Mouse (Mus musculus): ENCODE measurements at regions not wholly inside any gene's neighbourhood (a gene's known extent, or its start where the extent isn't known, plus 50 kb on each side); places are given as distances from the start of the nearest gene placed in this dataset.

- H3K36me3 ChIP-seq (ENCODE audit: control insufficient read depth, insufficient read depth): no peaks in the 10 kb centered on the region
- H3K27ac ChIP-seq (ENCODE audit: low read depth, low read length): no peak overlapping the region
- no peak for ATAC-seq
- WGBS: 41% methylated on average over 6 of the region's 6 CpGs
- no peak overlapping the region for H3K4me3 ChIP-seq (ENCODE audit: low read depth, low read length)
- no peaks in the 10 kb centered on the region for H3K9me3 ChIP-seq (ENCODE audit: control insufficient read depth)
- H3K9ac ChIP-seq (ENCODE audit: low read depth, low read length): no peak overlapping the region
- H3K27me3 ChIP-seq (replicated peaks; ENCODE audit: control insufficient read depth, insufficient read depth, low read length): no peaks in the 10 kb centered on the region
- no peak overlapping the region for H3K4me2 ChIP-seq (replicated peaks; ENCODE audit: low read depth)
- no peak for TF ChIP-seq CTCF (IDR thresholded peaks at IDR 0.05; ENCODE audit: low read depth)
- no peaks in the 10 kb centered on the region for H3K4me1 ChIP-seq (replicated peaks; ENCODE audit: control insufficient read depth, insufficient read depth, low read length)
Measured at GRCm38 (mm10) chr3:8731398-8731797, 878.5 kb downstream of the Zfp704 start.

GRCm38 (mm10) chr3:8721628-8722594 is 888.0 kb downstream of the Zfp704 start:
- WGBS: 62% methylated on average over 4 of the region's 4 CpGs
- no peak overlapping the region for H3K4me2 ChIP-seq (replicated peaks; ENCODE audit: low read depth)
- H3K27ac ChIP-seq (ENCODE audit: low read depth, low read length): no peak overlapping the region
- H3K27me3 ChIP-seq (replicated peaks; ENCODE audit: control insufficient read depth, insufficient read depth, low read length): no peaks in the 10 kb centered on the region
- no peaks in the 10 kb centered on the region for H3K9me3 ChIP-seq (ENCODE audit: control insufficient read depth)
- no peak overlapping the region for H3K9ac ChIP-seq (ENCODE audit: low read depth, low read length)
- no peaks in the 10 kb centered on the region for H3K36me3 ChIP-seq (ENCODE audit: control insufficient read depth, insufficient read depth)
- H3K4me1 ChIP-seq (replicated peaks; ENCODE audit: control insufficient read depth, insufficient read depth, low read length): no peaks in the 10 kb centered on the region
- no peak overlapping the region for H3K4me3 ChIP-seq (ENCODE audit: low read depth, low read length)
- TF ChIP-seq CTCF (IDR thresholded peaks at IDR 0.05; ENCODE audit: low read depth): no peak
- no peak for ATAC-seq

- no peak for TF ChIP-seq CTCF (IDR thresholded peaks at IDR 0.05; ENCODE audit: low read depth)
- H3K9me3 ChIP-seq (ENCODE audit: control insufficient read depth): no peaks in the 10 kb centered on the region
- ATAC-seq: no peak
- H3K27ac ChIP-seq (ENCODE audit: low read depth, low read length): no peak overlapping the region
- H3K4me3 ChIP-seq (ENCODE audit: low read depth, low read length): no peak overlapping the region
- H3K36me3 ChIP-seq (ENCODE audit: control insufficient read depth, insufficient read depth): no peaks in the 10 kb centered on the region
- no peak overlapping the region for H3K9ac ChIP-seq (ENCODE audit: low read depth, low read length)
- 59% methylated on average over 7 of the region's 7 CpGs for WGBS
- no peak overlapping the region for H3K4me2 ChIP-seq (replicated peaks; ENCODE audit: low read depth)
- H3K27me3 ChIP-seq (replicated peaks; ENCODE audit: control insufficient read depth, insufficient read depth, low read length): no peaks in the 10 kb centered on the region
- no peaks in the 10 kb centered on the region for H3K4me1 ChIP-seq (replicated peaks; ENCODE audit: control insufficient read depth, insufficient read depth, low read length)
Measured at GRCm38 (mm10) chr3:8720586-8721100, 889.2 kb downstream of the Zfp704 start.

GRCm38 (mm10) chr3:8718206-8718605 is 891.7 kb downstream of the Zfp704 start:
- Histone ChIP-seq H3K9ac (ENCODE audit: low read depth, low read length) (no peak overlapping the region), H3K36me3 (ENCODE audit: control insufficient read depth, insufficient read depth) (no peaks in the 10 kb centered on the region), H3K9me3 (ENCODE audit: control insufficient read depth) (no peaks in the 10 kb centered on the region), H3K27ac (ENCODE audit: low read depth, low read length) (no peak overlapping the region), H3K4me1 (replicated peaks; ENCODE audit: control insufficient read depth, insufficient read depth, low read length) (no peaks in the 10 kb centered on the region), H3K4me2 (replicated peaks; ENCODE audit: low read depth) (0 out of 2 replicates have a peak overlapping the region, but pooled peaks have one; percentile 21), H3K27me3 (replicated peaks; ENCODE audit: control insufficient read depth, insufficient read depth, low read length) (no peaks in the 10 kb centered on the region), H3K4me3 (ENCODE audit: low read depth, low read length) (no peak overlapping the region)
- no peak for TF ChIP-seq CTCF (IDR thresholded peaks at IDR 0.05; ENCODE audit: low read depth)
- ATAC-seq: no peak
- 30% methylated on average over 9 of the region's 9 CpGs for WGBS

- no peaks in the 10 kb centered on the region for H3K9me3 ChIP-seq (ENCODE audit: control insufficient read depth)
- H3K27ac ChIP-seq (ENCODE audit: low read depth, low read length): no peak overlapping the region
- H3K4me3 ChIP-seq (ENCODE audit: low read depth, low read length): peak overlapping the region; percentile 13
- WGBS: 2% methylated on average over 18 of the region's 18 CpGs
- H3K9ac ChIP-seq (ENCODE audit: low read depth, low read length): peak overlapping the region; percentile 8; the same call in 1 of the 2 replicates
- peak overlapping the region; percentile 54 for H3K4me2 ChIP-seq (replicated peaks; ENCODE audit: low read depth)
- H3K36me3 ChIP-seq (ENCODE audit: control insufficient read depth, insufficient read depth): no peaks in the 10 kb centered on the region
- no peak for TF ChIP-seq CTCF (IDR thresholded peaks at IDR 0.05; ENCODE audit: low read depth)
- 0 out of 2 replicates have a peak, but pooled peaks have one; percentile 28 for ATAC-seq
- no peaks in the 10 kb centered on the region for H3K27me3 ChIP-seq (replicated peaks; ENCODE audit: control insufficient read depth, insufficient read depth, low read length)
- H3K4me1 ChIP-seq (replicated peaks; ENCODE audit: control insufficient read depth, insufficient read depth, low read length): no peaks in the 10 kb centered on the region
Measured at GRCm38 (mm10) chr3:8717334-8717812, 892.5 kb downstream of the Zfp704 start.

All from intestine, postnatal 0 days (tissue).